In the genomic region with DNA sequence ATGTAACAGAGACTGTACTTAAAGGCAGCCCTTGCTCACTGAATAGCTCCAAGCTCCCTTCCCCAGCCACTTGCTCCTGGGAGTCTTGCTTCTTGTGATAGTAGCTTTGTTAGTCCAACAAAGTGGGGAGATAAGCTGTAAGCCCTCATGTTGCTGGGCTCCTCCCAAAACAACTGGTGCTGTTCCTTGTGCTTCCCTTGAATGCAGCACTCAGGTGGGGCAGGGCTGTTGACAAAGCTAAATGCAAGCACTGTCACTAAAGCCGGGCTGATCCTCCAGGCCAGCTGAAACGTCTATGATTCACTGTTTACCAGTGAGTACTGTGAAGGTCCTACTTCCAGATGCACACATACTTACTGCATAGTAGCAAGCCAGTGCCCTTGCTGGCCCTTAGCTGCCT, we compare ENCODE assay signal across 15 mouse cellular contexts.
DNase-seq lines count a peak whose midpoint lies in the region; ATAC-seq and TF ChIP-seq lines count a peak whose summit lies in the region.
"Had no signal": no experiment of that assay in that cellular context is flagged by ENCODE, and none has a peak within 500 bp of the region (broad histone marks: within the 10 kb centered on the region; RNA-seq: fewer than 3 reads in every experiment).

No protein-coding gene starts in this region.

- H3K27ac ChIP-seq in liver, postnatal 0 days (ENCODE audit: low read depth) = no peak overlapping the region
- H3K27ac ChIP-seq in liver, embryonic 15.5 days (replicated peaks) = peak overlapping the region; percentile 73
- no peak overlapping the region for H3K27ac ChIP-seq in hindbrain, embryonic 11.5 days (ENCODE audit: low read depth, low read length)

- H3K4me1 ChIP-seq in liver, postnatal 0 days (ENCODE audit: insufficient read depth) = peaks cover 40% of the 10 kb centered on the region
- H3K4me1 ChIP-seq in liver, embryonic 15.5 days (replicated peaks) = peaks cover 69% of the 10 kb centered on the region
- H3K4me1 ChIP-seq in hindbrain, embryonic 11.5 days (replicated peaks; ENCODE audit: control insufficient read depth, insufficient read depth, low read length) = no peaks in the 10 kb centered on the region

- H3K9ac ChIP-seq in liver, postnatal 0 days (replicated peaks) = no peak overlapping the region
- peak overlapping the region; percentile 20; the same call in 1 of the 2 replicates for H3K9ac ChIP-seq in liver, embryonic 15.5 days
- no peak overlapping the region for H3K9ac ChIP-seq in hindbrain, embryonic 11.5 days (ENCODE audit: low read depth, low read length)

- TF ChIP-seq EP300 in liver, postnatal 0 days (IDR thresholded peaks at IDR 0.05; ENCODE audit: low read depth) = no peak

- no peaks in the 10 kb centered on the region for H3K9me3 ChIP-seq in liver, postnatal 0 days (ENCODE audit: low read length)
- H3K9me3 ChIP-seq in liver, embryonic 15.5 days (replicated peaks) = no peaks in the 10 kb centered on the region
- no peaks in the 10 kb centered on the region for H3K9me3 ChIP-seq in hindbrain, embryonic 11.5 days (ENCODE audit: control insufficient read depth, low read length)

- no peak for TF ChIP-seq CTCF in liver, postnatal 0 days (IDR thresholded peaks at IDR 0.05; ENCODE audit: low read depth)

- peak; percentile 76 for DNase-seq in liver
- no peak for DNase-seq in liver, postnatal 0 days
- peak; percentile 59 for DNase-seq in yolk sac, embryonic 10.5 days (ENCODE audit: low spot score)
- no peak for DNase-seq in adrenal gland, postnatal 10 days
- DNase-seq in hindbrain, embryonic 11.5 days (ENCODE audit: low spot score) = no peak
- DNase-seq: cerebellum, adult 2 months; gastrocnemius, postnatal 10 days; heart, adult 18-20 months; heart, postnatal 36 days; lung, adult 2 months; lung, postnatal 36 days; thymus, adult 2 months had no signal

- no peak overlapping the region for H3K4me2 ChIP-seq in liver, postnatal 0 days (ENCODE audit: low read depth, low read length)
- H3K4me2 ChIP-seq in liver, embryonic 15.5 days = peak overlapping the region; percentile 38
- H3K4me2 ChIP-seq in hindbrain, embryonic 11.5 days (replicated peaks; ENCODE audit: low read depth, low read length) = no peak overlapping the region
- H3K4me2 ChIP-seq: midbrain, embryonic 11.5 days had no signal

- no peak for ATAC-seq in liver, postnatal 0 days
- ATAC-seq in erythroid progenitor cell, adult 5-6 weeks (replicated peaks; ENCODE audit: low FRiP score, poor library complexity, severe bottlenecking) = peak; percentile 59
- ATAC-seq in liver, embryonic 15.5 days (ENCODE audit: insufficient read depth) = peak; percentile 66
- no peak for ATAC-seq in hindbrain, embryonic 11.5 days (ENCODE audit: low FRiP score)

- no peaks in the 10 kb centered on the region for H3K36me3 ChIP-seq in liver, postnatal 0 days (replicated peaks; ENCODE audit: insufficient read depth, low read length)
- H3K36me3 ChIP-seq in liver, embryonic 15.5 days (replicated peaks) = no peaks in the 10 kb centered on the region; the same call in 1 of the 2 replicates
- H3K36me3 ChIP-seq in hindbrain, embryonic 11.5 days (ENCODE audit: control insufficient read depth, insufficient read depth, low read length) = no peaks in the 10 kb centered on the region

- WGBS in liver, postnatal 0 days (ENCODE audit: insufficient replicate concordance) = 25% methylated on average over 2 of the region's 2 CpGs
- WGBS in liver, embryonic 15.5 days (ENCODE audit: insufficient replicate concordance) = 10% methylated on average over 2 of the region's 2 CpGs
- 75% methylated on average over 2 of the region's 2 CpGs for WGBS in hindbrain, embryonic 11.5 days

- no peaks in the 10 kb centered on the region for H3K27me3 ChIP-seq in liver, postnatal 0 days (ENCODE audit: insufficient read depth, low read length)
- H3K27me3 ChIP-seq in liver, embryonic 15.5 days = no peaks in the 10 kb centered on the region
- no peaks in the 10 kb centered on the region for H3K27me3 ChIP-seq in hindbrain, embryonic 11.5 days (ENCODE audit: control insufficient read depth, insufficient read depth, low read length)

- H3K4me3 ChIP-seq in liver, postnatal 0 days (ENCODE audit: low read depth, low read length) = no peak overlapping the region
- H3K4me3 ChIP-seq in liver, embryonic 15.5 days (replicated peaks) = no peak overlapping the region
- no peak overlapping the region for H3K4me3 ChIP-seq in hindbrain, embryonic 11.5 days (ENCODE audit: low read depth, low read length)

Comparison
In these comparisons a context has a peak if more than half of its experiments do, and no peak if none do; other contexts are left out.
1. DNase-seq: peak in liver (single experiment) and yolk sac, embryonic 10.5 days (single experiment); none in liver, postnatal 0 days (single experiment), adrenal gland, postnatal 10 days (single experiment) and hindbrain, embryonic 11.5 days (single experiment).
2. ATAC-seq: peak in erythroid progenitor cell, adult 5-6 weeks (single experiment) and liver, embryonic 15.5 days (single experiment); none in liver, postnatal 0 days (single experiment) and hindbrain, embryonic 11.5 days (single experiment).